Mouse (Mus musculus): ENCODE measurements at regions not wholly inside any gene's neighbourhood (a gene's known extent, or its start where the extent isn't known, plus 50 kb on each side); places are given as distances from the start of the nearest gene placed in this dataset.

- no peaks in the 10 kb centered on the region for H3K27me3 ChIP-seq (ENCODE audit: control insufficient read depth in 1 of 2, insufficient read depth in 2 of 2, low read length in 2 of 2)
Observed at GRCm38 (mm10) chr1:41139725-41140124, 334.3 kb downstream of the Tmem182 start.

GRCm38 (mm10) chr1:41140542-41140941, 335.1 kb downstream of the Tmem182 start:
- Histone ChIP-seq H3K4me1 (ENCODE audit: control insufficient read depth in 1 of 2, insufficient read depth in 2 of 2, low read length in 2 of 2) (no peaks in the 10 kb centered on the region), H3K36me3 (ENCODE audit: control insufficient read depth in 1 of 2, insufficient read depth in 2 of 2, low read length in 2 of 2) (no peaks in the 10 kb centered on the region), H3K79me2 (ENCODE audit: control insufficient read depth, insufficient read depth, low read length, poor library complexity) (no peaks in the 10 kb centered on the region), H3K9ac (ENCODE audit: control insufficient read depth, low read depth, low read length, poor library complexity, severe bottlenecking) (no peak overlapping the region), H3K27me3 (ENCODE audit: control insufficient read depth in 1 of 2, insufficient read depth in 2 of 2, low read length in 2 of 2) (no peaks in the 10 kb centered on the region), H3K4me3 (ENCODE audit: control insufficient read depth in 1 of 2, insufficient read depth in 1 of 2, low read depth in 2 of 2, low read length in 2 of 2) (no peak overlapping the region), H3K27ac (ENCODE audit: control insufficient read depth, low read depth, low read length) (no peak overlapping the region), H3K9me3 (replicated peaks; ENCODE audit: insufficient read depth, low read length) (no peaks in the 10 kb centered on the region)
- no peak for DNase-seq (ENCODE audit: low read depth, low spot score)
- TF ChIP-seq CTCF (IDR thresholded peaks at IDR 0.05 in 2 of 3, conservative IDR thresholded peaks at IDR 0.05 in 1 of 3; ENCODE audit: control insufficient read depth in 1 of 3, insufficient read depth in 1 of 3, low read depth in 2 of 3, low read length in 3 of 3, poor library complexity in 1 of 3, severe bottlenecking in 1 of 3) (no peak), ZC3H11A (IDR thresholded peaks at IDR 0.05; ENCODE audit: low read depth, low read length) (no peak), RCOR1 (IDR thresholded peaks at IDR 0.05; ENCODE audit: low read depth, low read length) (no peak), GABPA (IDR thresholded peaks at IDR 0.05; ENCODE audit: low read depth, low read length) (no peak), UBTF (IDR thresholded peaks at IDR 0.05; ENCODE audit: borderline replicate concordance, insufficient read depth, low read depth, low read length) (no peak), HCFC1 (IDR thresholded peaks at IDR 0.05; ENCODE audit: low read depth, low read length) (no peak), POLR2A (IDR thresholded peaks at IDR 0.05; ENCODE audit: control insufficient read depth in 1 of 2, insufficient read depth in 1 of 2, low read depth in 1 of 2, low read length in 2 of 2, poor library complexity in 1 of 2) (no peak)

More at GRCm38 (mm10) chr1:41139725-41140124, 334.3 kb downstream of the Tmem182 start:
- no peak overlapping the region for H3K4me3 ChIP-seq (ENCODE audit: control insufficient read depth in 1 of 2, insufficient read depth in 1 of 2, low read depth in 2 of 2, low read length in 2 of 2)
- TF ChIP-seq ZMIZ1 (IDR thresholded peaks at IDR 0.05; ENCODE audit: low read depth, low read length) = no peak
- no peak for TF ChIP-seq MYC (IDR thresholded peaks at IDR 0.05; ENCODE audit: low read depth, low read length)
- TF ChIP-seq UBTF (IDR thresholded peaks at IDR 0.05; ENCODE audit: borderline replicate concordance, insufficient read depth, low read depth, low read length) = no peak
- no peak for TF ChIP-seq JUND (IDR thresholded peaks at IDR 0.05; ENCODE audit: low read depth, low read length)
- no peak for TF ChIP-seq POLR2AphosphoS5 (IDR thresholded peaks at IDR 0.05; ENCODE audit: borderline replicate concordance, low read depth, low read length)
- TF ChIP-seq EP300 (IDR thresholded peaks at IDR 0.05; ENCODE audit: low read depth in 1 of 2, low read length in 2 of 2) = no peak
- TF ChIP-seq CHD2 (IDR thresholded peaks at IDR 0.05; ENCODE audit: low read length) = no peak
- TF ChIP-seq HCFC1 (IDR thresholded peaks at IDR 0.05; ENCODE audit: low read depth, low read length) = no peak
- TF ChIP-seq ELF1 (IDR thresholded peaks at IDR 0.05; ENCODE audit: low read depth, low read length) = no peak
- no peak for TF ChIP-seq ETS1 (IDR thresholded peaks at IDR 0.05; ENCODE audit: low read depth, low read length)
- no peak for TF ChIP-seq TAL1 (IDR thresholded peaks at IDR 0.05; ENCODE audit: low read length)
- no peak for TF ChIP-seq KAT2A (conservative IDR thresholded peaks at IDR 0.05; ENCODE audit: low read depth, low read length)
- no peak for TF ChIP-seq RAD21 (IDR thresholded peaks at IDR 0.05; ENCODE audit: low read depth, low read length)
- TF ChIP-seq CTCF (IDR thresholded peaks at IDR 0.05 in 2 of 3, conservative IDR thresholded peaks at IDR 0.05 in 1 of 3; ENCODE audit: control insufficient read depth in 1 of 3, insufficient read depth in 1 of 3, low read depth in 2 of 3, low read length in 3 of 3, poor library complexity in 1 of 3, severe bottlenecking in 1 of 3) = no peak
- TF ChIP-seq GABPA (IDR thresholded peaks at IDR 0.05; ENCODE audit: low read depth, low read length) = no peak
- no peaks in the 10 kb centered on the region for H3K4me1 ChIP-seq (ENCODE audit: control insufficient read depth in 1 of 2, insufficient read depth in 2 of 2, low read length in 2 of 2)
- H3K9ac ChIP-seq (ENCODE audit: control insufficient read depth, low read depth, low read length, poor library complexity, severe bottlenecking) = no peak overlapping the region
- H3K79me2 ChIP-seq (ENCODE audit: control insufficient read depth, insufficient read depth, low read length, poor library complexity) = no peaks in the 10 kb centered on the region
- no peaks in the 10 kb centered on the region for H3K36me3 ChIP-seq (ENCODE audit: control insufficient read depth in 1 of 2, insufficient read depth in 2 of 2, low read length in 2 of 2)
- H3K27ac ChIP-seq (ENCODE audit: control insufficient read depth, low read depth, low read length) = no peak overlapping the region
- no peak for DNase-seq (ENCODE audit: low read depth, low spot score)
- H3K9me3 ChIP-seq (replicated peaks; ENCODE audit: insufficient read depth, low read length) = no peaks in the 10 kb centered on the region
